Comparison of ENCODE assay signal across 26 mouse cellular contexts in genomic region chr7:125033778-125034177, GRCm38 (mm10).
"Had no signal": no experiment of that assay in that cellular context is flagged by ENCODE, and none has a peak within 500 bp of the region (broad histone marks: within the 10 kb centered on the region; RNA-seq: fewer than 3 reads in every experiment).

No protein-coding gene starts in this region.

- H3K27ac ChIP-seq: gastrocnemius, adult 2 months; heart, embryonic 10.5 days; hindbrain, embryonic 10.5 days; hindbrain, embryonic 12.5 days; hindbrain, embryonic 15.5 days; hindbrain, postnatal 0 days; kidney, embryonic 15.5 days; kidney, postnatal 0 days; limb, embryonic 13.5 days; limb, embryonic 15.5 days; liver, embryonic 12.5 days; liver, embryonic 14.5 days had no signal

- DNase-seq: gastrocnemius, adult 2 months; gastrocnemius, postnatal 10 days; gastrocnemius, postnatal 25 days; heart, adult 18-20 months; heart, postnatal 10 days; heart, postnatal 4 days; kidney, adult 11 months; kidney, adult 2 months; kidney, adult 9 months; kidney, postnatal 14 days; kidney, postnatal 36 days; layer of hippocampus, adult 9-11 months; layer of hippocampus, postnatal 36 days had no signal

- H3K9ac ChIP-seq: heart, embryonic 12.5 days; hindbrain, embryonic 12.5 days; hindbrain, embryonic 15.5 days; kidney, embryonic 15.5 days; limb, embryonic 13.5 days; limb, embryonic 15.5 days; liver, embryonic 12.5 days; liver, embryonic 14.5 days had no signal

- H3K4me1 ChIP-seq: heart, embryonic 10.5 days; heart, embryonic 12.5 days; kidney, embryonic 15.5 days; limb, embryonic 15.5 days; liver, embryonic 12.5 days had no signal

- H3K4me2 ChIP-seq: heart, embryonic 12.5 days; hindbrain, embryonic 12.5 days; hindbrain, embryonic 15.5 days; kidney, embryonic 15.5 days; limb, embryonic 13.5 days; limb, embryonic 15.5 days; liver, embryonic 12.5 days had no signal

- H3K36me3 ChIP-seq: heart, embryonic 10.5 days; heart, embryonic 12.5 days; hindbrain, embryonic 10.5 days; hindbrain, embryonic 12.5 days; hindbrain, embryonic 15.5 days; kidney, embryonic 15.5 days; limb, embryonic 13.5 days; limb, embryonic 15.5 days; liver, embryonic 12.5 days had no signal

- ATAC-seq: hindbrain, postnatal 0 days; intestine, embryonic 16.5 days; liver, embryonic 12.5 days had no signal

- H3K9me3 ChIP-seq: heart, embryonic 10.5 days; hindbrain, embryonic 10.5 days; hindbrain, embryonic 12.5 days; hindbrain, embryonic 15.5 days; kidney, embryonic 15.5 days; limb, embryonic 13.5 days; limb, embryonic 15.5 days had no signal

- H3K4me3 ChIP-seq: gastrocnemius, adult 2 months; heart, embryonic 10.5 days; heart, embryonic 12.5 days; hindbrain, embryonic 10.5 days; hindbrain, embryonic 12.5 days; hindbrain, embryonic 15.5 days; kidney, embryonic 15.5 days; limb, embryonic 13.5 days; limb, embryonic 15.5 days; liver, embryonic 12.5 days had no signal

- H3K27me3 ChIP-seq: heart, embryonic 12.5 days; hindbrain, embryonic 12.5 days; hindbrain, embryonic 15.5 days; kidney, embryonic 15.5 days; limb, embryonic 13.5 days; limb, embryonic 15.5 days; liver, embryonic 12.5 days had no signal
